Mouse (Mus musculus): ENCODE measurements around the gene Fgd6.

DNA sequence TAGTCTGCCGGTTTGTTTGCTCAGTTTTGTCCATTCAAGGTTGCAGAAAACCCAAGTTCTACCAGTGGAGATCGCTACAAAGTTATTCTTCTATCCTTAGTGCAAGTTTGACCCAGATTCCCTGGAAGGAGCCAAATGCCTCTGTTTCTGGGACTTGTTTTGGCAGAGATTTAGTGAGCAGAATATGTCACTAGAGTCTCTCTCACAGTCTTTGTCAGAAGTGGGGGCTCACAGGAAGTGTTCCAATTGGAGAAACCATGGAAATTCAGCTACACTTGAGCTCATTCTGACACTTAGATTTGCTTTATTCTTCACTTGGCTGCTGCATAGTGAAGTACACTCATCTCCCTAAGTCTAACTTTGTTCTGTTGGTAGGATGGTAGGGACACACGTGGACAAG lies 76.4 kb downstream of the Fgd6 start:
- no peak for TF ChIP-seq CTCF (IDR thresholded peaks at IDR 0.05; ENCODE audit: borderline replicate concordance, extremely low read depth, insufficient read depth, insufficient read length)
- no peak for TF ChIP-seq POLR2A (IDR thresholded peaks at IDR 0.05; ENCODE audit: borderline replicate concordance, extremely low read depth, insufficient read depth, insufficient read length, poor library complexity, severe bottlenecking)
